Mouse (Mus musculus) erythroblast, embryonic 14.5 days (primary cell): ENCODE data around the gene Sox6. TPM values are rescaled to one million over a fixed set of nuclear protein-coding genes. Genes with fewer than 3 reads are reported as not detected.

Experiments
- H3K27me3 ChIP-seq: 2 replicates; pipeline ENCODE4 v1.6.1; 2012; ENCODE audit warnings: inconsistent platforms; ENCODE audit not compliant: control insufficient read depth
- H3K36me3 ChIP-seq: 2 replicates; pipeline ENCODE4 v1.6.1; 2012; ENCODE audit warnings: mild to moderate bottlenecking, inconsistent platforms; ENCODE audit not compliant: control insufficient read depth
- H3K4me1 ChIP-seq: 2 replicates; pipeline ENCODE4 v1.6.1; 2012; ENCODE audit warnings: inconsistent platforms; ENCODE audit not compliant: control insufficient read depth
- H3K4me3 ChIP-seq: replicated peaks from 2 replicates; pipeline ENCODE3; 2012; ENCODE audit warnings: moderate library complexity, mild to moderate bottlenecking, inconsistent platforms
- H3K9me3 ChIP-seq: 2 replicates; pipeline ENCODE4 v1.6.1; 2012; ENCODE audit warnings: low read length, inconsistent platforms, mixed read lengths; ENCODE audit not compliant: control insufficient read depth
- GATA1 ChIP-seq: IDR thresholded peaks from 2 replicates; pipeline ENCODE4 v1.6.1; 2012; ENCODE audit warnings: low read length, inconsistent platforms, mixed read lengths
- TAL1 ChIP-seq: IDR thresholded peaks from 3 replicates; pipeline ENCODE4 v1.6.1; 2012; ENCODE audit warnings: low read length, inconsistent platforms, mixed read lengths
- polyA plus RNA-seq: library from polyadenylated mRNA; stranded (reverse); fragments of >175 nt; gene quantifications from 2 replicates; pipeline ENCODE4 v1.2.3, GENCODE M21; 2012

Gene Sox6
- polyA plus RNA-seq, 1 experiment: 3.7 TPM

- Histone ChIP-seq H3K27me3 (no peaks in the 10 kb centered on the region), H3K9me3 (no peaks in the 10 kb centered on the region), H3K36me3 (peaks cover 70% of the 10 kb centered on the region), H3K4me1 (peaks cover 2% of the 10 kb centered on the region), H3K4me3 (no peak overlapping the region)
- TF ChIP-seq TAL1 (no peak), GATA1 (no peak)
These were observed 283.3 kb downstream of the Sox6 start for GRCm38 (mm10) chr7:115755272-115755671.

GRCm38 (mm10) chr7:115754216-115754615, 284.4 kb downstream of the Sox6 start:
- Histone ChIP-seq H3K4me3 (no peak overlapping the region), H3K27me3 (no peaks in the 10 kb centered on the region), H3K9me3 (no peaks in the 10 kb centered on the region), H3K36me3 (peaks cover 61% of the 10 kb centered on the region), H3K4me1 (peaks cover 2% of the 10 kb centered on the region)
- TF ChIP-seq GATA1 (no peak), TAL1 (no peak)

GRCm38 (mm10) chr7:115752121-115752634, 286.4 kb downstream of the Sox6 start:
- H3K36me3 ChIP-seq: peaks cover 64% of the 10 kb centered on the region
- H3K27me3 ChIP-seq: no peaks in the 10 kb centered on the region
- H3K9me3 ChIP-seq: no peaks in the 10 kb centered on the region
- H3K4me3 ChIP-seq: no peak overlapping the region
- peaks cover 2% of the 10 kb centered on the region for H3K4me1 ChIP-seq
- TF ChIP-seq GATA1: no peak
- no peak for TF ChIP-seq TAL1

GRCm38 (mm10) chr7:115751083-115751482, 287.5 kb downstream of the Sox6 start:
- no peak for TF ChIP-seq TAL1
- TF ChIP-seq GATA1: no peak
- no peak overlapping the region for H3K4me3 ChIP-seq
- H3K4me1 ChIP-seq: peaks cover 2% of the 10 kb centered on the region
- H3K9me3 ChIP-seq: no peaks in the 10 kb centered on the region
- H3K36me3 ChIP-seq: peaks cover 64% of the 10 kb centered on the region
- H3K27me3 ChIP-seq: no peaks in the 10 kb centered on the region

GRCm38 (mm10) chr7:115750275-115750825, 288.2 kb downstream of the Sox6 start:
- H3K9me3 ChIP-seq: no peaks in the 10 kb centered on the region
- no peak for TF ChIP-seq TAL1
- TF ChIP-seq GATA1: no peak
- H3K36me3 ChIP-seq: peaks cover 66% of the 10 kb centered on the region
- no peaks in the 10 kb centered on the region for H3K27me3 ChIP-seq
- H3K4me3 ChIP-seq: no peak overlapping the region
- peaks cover 2% of the 10 kb centered on the region for H3K4me1 ChIP-seq

- TF ChIP-seq GATA1 (no peak), TAL1 (no peak)
- peaks cover 73% of the 10 kb centered on the region for H3K36me3 ChIP-seq
- no peak overlapping the region for H3K4me3 ChIP-seq
- H3K27me3 ChIP-seq: no peaks in the 10 kb centered on the region
- H3K4me1 ChIP-seq: peaks cover 2% of the 10 kb centered on the region
- H3K9me3 ChIP-seq: no peaks in the 10 kb centered on the region
These were observed 291.1 kb downstream of the Sox6 start for GRCm38 (mm10) chr7:115747541-115747940.

- H3K4me3 ChIP-seq: no peak overlapping the region
- no peaks in the 10 kb centered on the region for H3K4me1 ChIP-seq
- H3K36me3 ChIP-seq: peaks cover 77% of the 10 kb centered on the region
- TF ChIP-seq GATA1: no peak
- TF ChIP-seq TAL1: no peak
- H3K9me3 ChIP-seq: no peaks in the 10 kb centered on the region
- H3K27me3 ChIP-seq: no peaks in the 10 kb centered on the region
These were observed 292.8 kb downstream of the Sox6 start for GRCm38 (mm10) chr7:115745672-115746253.

GRCm38 (mm10) chr7:115734137-115734536, 304.5 kb downstream of the Sox6 start:
- no peak overlapping the region for H3K4me3 ChIP-seq
- TF ChIP-seq GATA1: no peak

GRCm38 (mm10) chr7:115732824-115733223, 305.8 kb downstream of the Sox6 start:
- Histone ChIP-seq H3K27me3 (no peaks in the 10 kb centered on the region), H3K4me1 (peaks cover 3% of the 10 kb centered on the region), H3K36me3 (peaks cover 38% of the 10 kb centered on the region), H3K9me3 (no peaks in the 10 kb centered on the region), H3K4me3 (no peak overlapping the region)
- TF ChIP-seq TAL1 (no peak), GATA1 (no peak)

More at GRCm38 (mm10) chr7:115734137-115734536, 304.5 kb downstream of the Sox6 start:
- H3K27me3 ChIP-seq: no peaks in the 10 kb centered on the region
- H3K9me3 ChIP-seq: no peaks in the 10 kb centered on the region
- peaks cover 34% of the 10 kb centered on the region for H3K36me3 ChIP-seq
- H3K4me1 ChIP-seq: peaks cover 3% of the 10 kb centered on the region

- H3K27me3 ChIP-seq: no peaks in the 10 kb centered on the region
- no peaks in the 10 kb centered on the region for H3K9me3 ChIP-seq
- no peaks in the 10 kb centered on the region; the same call in 1 of the 2 replicates for H3K4me1 ChIP-seq
- no peak for TF ChIP-seq TAL1
- TF ChIP-seq GATA1: no peak
- peaks cover 71% of the 10 kb centered on the region for H3K36me3 ChIP-seq
- no peak overlapping the region for H3K4me3 ChIP-seq
These were observed 311.8 kb downstream of the Sox6 start for GRCm38 (mm10) chr7:115726776-115727175.
